Mouse (Mus musculus): ENCODE results near the gene Mical2. TPM values are rescaled to one million over a fixed set of nuclear protein-coding genes. Genes with fewer than 3 reads are reported as not detected.

Mical2 gene
- polyA plus RNA-seq, 1 experiment: 20.7 TPM

GRCm38 (mm10) chr7:112285573-112285972, 59.9 kb downstream of the Mical2 start:
- Histone ChIP-seq H3K36me3 (ENCODE audit: control insufficient read depth, insufficient read depth, low read length) (0 out of 2 replicates have a peak, but pooled peaks cover 2% of the 10 kb centered on the region), H3K27ac (ENCODE audit: insufficient read depth, low read depth, low read length) (no peak overlapping the region), H3K27me3 (ENCODE audit: control insufficient read depth, insufficient read depth, low read length) (no peaks in the 10 kb centered on the region), H3K4me1 (ENCODE audit: control insufficient read depth, insufficient read depth, insufficient read length, low read length) (peaks cover 2% of the 10 kb centered on the region; the same call in 1 of the 2 replicates), H3K4me3 (ENCODE audit: low read depth, low read length) (no peak overlapping the region)
- no peak for TF ChIP-seq CTCF (IDR thresholded peaks at IDR 0.05; ENCODE audit: extremely low read depth, insufficient read length, insufficient replicate concordance, low read depth, low read length)
- TF ChIP-seq POLR2A (IDR thresholded peaks at IDR 0.05; ENCODE audit: low read depth, low read length): no peak
- 68% methylated on average over 8 of the region's 8 CpGs for WGBS

- Histone ChIP-seq H3K27me3 (ENCODE audit: control insufficient read depth, insufficient read depth, low read length) (no peaks in the 10 kb centered on the region), H3K4me3 (ENCODE audit: low read depth, low read length) (no peak overlapping the region), H3K27ac (ENCODE audit: insufficient read depth, low read depth, low read length) (no peak overlapping the region), H3K36me3 (ENCODE audit: control insufficient read depth, insufficient read depth, low read length) (0 out of 2 replicates have a peak, but pooled peaks cover 2% of the 10 kb centered on the region), H3K4me1 (ENCODE audit: control insufficient read depth, insufficient read depth, insufficient read length, low read length) (peaks cover 2% of the 10 kb centered on the region; the same call in 1 of the 2 replicates)
- TF ChIP-seq POLR2A (IDR thresholded peaks at IDR 0.05; ENCODE audit: low read depth, low read length): no peak
- TF ChIP-seq CTCF (IDR thresholded peaks at IDR 0.05; ENCODE audit: extremely low read depth, insufficient read length, insufficient replicate concordance, low read depth, low read length): no peak
- 92% methylated on average over 5 of the region's 5 CpGs for WGBS
These were observed 62.9 kb downstream of the Mical2 start for GRCm38 (mm10) chr7:112288352-112289107.

GRCm38 (mm10) chr7:112289514-112289913, 63.9 kb downstream of the Mical2 start:
- 82% methylated on average over 5 of the region's 5 CpGs for WGBS
- H3K27me3 ChIP-seq (ENCODE audit: control insufficient read depth, insufficient read depth, low read length): no peaks in the 10 kb centered on the region
- no peak for TF ChIP-seq CTCF (IDR thresholded peaks at IDR 0.05; ENCODE audit: extremely low read depth, insufficient read length, insufficient replicate concordance, low read depth, low read length)
- no peak for TF ChIP-seq POLR2A (IDR thresholded peaks at IDR 0.05; ENCODE audit: low read depth, low read length)
- H3K36me3 ChIP-seq (ENCODE audit: control insufficient read depth, insufficient read depth, low read length): 0 out of 2 replicates have a peak, but pooled peaks cover 2% of the 10 kb centered on the region
- peaks cover 3% of the 10 kb centered on the region; the same call in 1 of the 2 replicates for H3K4me1 ChIP-seq (ENCODE audit: control insufficient read depth, insufficient read depth, insufficient read length, low read length)
- no peak overlapping the region for H3K27ac ChIP-seq (ENCODE audit: insufficient read depth, low read depth, low read length)
- no peak overlapping the region for H3K4me3 ChIP-seq (ENCODE audit: low read depth, low read length)

- WGBS: 68% methylated on average over 4 of the region's 4 CpGs
- TF ChIP-seq POLR2A (IDR thresholded peaks at IDR 0.05; ENCODE audit: low read depth, low read length) (no peak), CTCF (IDR thresholded peaks at IDR 0.05; ENCODE audit: extremely low read depth, insufficient read length, insufficient replicate concordance, low read depth, low read length) (no peak)
These were observed 64.3 kb downstream of the Mical2 start for GRCm38 (mm10) chr7:112289990-112290389.

GRCm38 (mm10) chr7:112293456-112294104, 67.9 kb downstream of the Mical2 start:
- WGBS: 46% methylated on average over 7 of the region's 7 CpGs
- no peaks in the 10 kb centered on the region for H3K27me3 ChIP-seq (ENCODE audit: control insufficient read depth, insufficient read depth, low read length)
- H3K4me1 ChIP-seq (ENCODE audit: control insufficient read depth, insufficient read depth, insufficient read length, low read length): peaks cover 3% of the 10 kb centered on the region; the same call in 1 of the 2 replicates
- no peak for TF ChIP-seq CTCF (IDR thresholded peaks at IDR 0.05; ENCODE audit: extremely low read depth, insufficient read length, insufficient replicate concordance, low read depth, low read length)
- TF ChIP-seq POLR2A (IDR thresholded peaks at IDR 0.05; ENCODE audit: low read depth, low read length): no peak
- 0 out of 2 replicates have a peak, but pooled peaks cover 2% of the 10 kb centered on the region for H3K36me3 ChIP-seq (ENCODE audit: control insufficient read depth, insufficient read depth, low read length)
- H3K27ac ChIP-seq (ENCODE audit: insufficient read depth, low read depth, low read length): no peak overlapping the region
- H3K4me3 ChIP-seq (ENCODE audit: low read depth, low read length): no peak overlapping the region

More at GRCm38 (mm10) chr7:112289990-112290389, 64.3 kb downstream of the Mical2 start:
- H3K4me3 ChIP-seq (ENCODE audit: low read depth, low read length): no peak overlapping the region
- no peaks in the 10 kb centered on the region for H3K27me3 ChIP-seq (ENCODE audit: control insufficient read depth, insufficient read depth, low read length)
- peaks cover 4% of the 10 kb centered on the region; the same call in 1 of the 2 replicates for H3K4me1 ChIP-seq (ENCODE audit: control insufficient read depth, insufficient read depth, insufficient read length, low read length)
- no peak overlapping the region for H3K27ac ChIP-seq (ENCODE audit: insufficient read depth, low read depth, low read length)
- H3K36me3 ChIP-seq (ENCODE audit: control insufficient read depth, insufficient read depth, low read length): 0 out of 2 replicates have a peak, but pooled peaks cover 2% of the 10 kb centered on the region

- no peaks in the 10 kb centered on the region; the same call in 1 of the 2 replicates for H3K36me3 ChIP-seq (ENCODE audit: control insufficient read depth, insufficient read depth, low read length)
- H3K4me3 ChIP-seq (ENCODE audit: low read depth, low read length): no peak overlapping the region
- 80% methylated on average over 8 of the region's 8 CpGs for WGBS
- H3K27me3 ChIP-seq (ENCODE audit: control insufficient read depth, insufficient read depth, low read length): no peaks in the 10 kb centered on the region
- peaks cover 3% of the 10 kb centered on the region for H3K4me1 ChIP-seq (ENCODE audit: control insufficient read depth, insufficient read depth, insufficient read length, low read length)
- no peak overlapping the region for H3K27ac ChIP-seq (ENCODE audit: insufficient read depth, low read depth, low read length)
- TF ChIP-seq CTCF (IDR thresholded peaks at IDR 0.05; ENCODE audit: extremely low read depth, insufficient read length, insufficient replicate concordance, low read depth, low read length) (no peak), POLR2A (IDR thresholded peaks at IDR 0.05; ENCODE audit: low read depth, low read length) (no peak)
These were observed 70.0 kb downstream of the Mical2 start for GRCm38 (mm10) chr7:112295426-112296221.
